ENCODE assay signal across 32 mouse cellular contexts in genomic region chr11:102042971-102043370, GRCm38 (mm10). TPM values are rescaled to one million over a fixed set of nuclear protein-coding genes. Genes with fewer than 3 reads are reported as not detected.
DNase-seq lines count a peak whose midpoint lies in the region; ATAC-seq and TF ChIP-seq lines count a peak whose summit lies in the region.
"Had no signal": no experiment of that assay in that cellular context is flagged by ENCODE, and none has a peak within 500 bp of the region (broad histone marks: within the 10 kb centered on the region; RNA-seq: fewer than 3 reads in every experiment).

No protein-coding gene starts in this region.

- DNase-seq in heart, adult 11 months = peak; percentile 92
- no peak for DNase-seq in heart, adult 9 months (ENCODE audit: low spot score in 2 of 2)
- DNase-seq in heart, postnatal 0 days (ENCODE audit: low spot score) = no peak
- no peak for DNase-seq in heart, postnatal 14 days
- DNase-seq in cerebellum, adult 11 months = no peak
- DNase-seq: adrenal gland, adult 2 months; adrenal gland, postnatal 14 days; B cell, adult 2 months; cerebellum, adult 18-20 months; cerebellum, adult 9-10 months; cerebellum, postnatal 14 days; gastrocnemius, postnatal 14 days; heart, adult 18-20 months; heart, postnatal 4 days; kidney, adult 18-20 months had no signal

- peak overlapping the region; percentile 49 for H3K4me2 ChIP-seq in heart, postnatal 0 days (ENCODE audit: low read depth, low read length)
- no peak overlapping the region for H3K4me2 ChIP-seq in midbrain, embryonic 12.5 days (replicated peaks)
- H3K4me2 ChIP-seq in midbrain, embryonic 15.5 days = no peak overlapping the region
- H3K4me2 ChIP-seq: embryonic facial prominence, embryonic 12.5 days; embryonic facial prominence, embryonic 15.5 days; forebrain, embryonic 12.5 days; forebrain, embryonic 15.5 days; heart, embryonic 12.5 days; hindbrain, embryonic 14.5 days had no signal

- intact Hi-C loops in heart, postnatal 14 days (cut with DNase I) = no loop called here

- no peak overlapping the region; the same call in 1 of the 2 replicates for H3K27ac ChIP-seq in heart, postnatal 0 days (ENCODE audit: low read depth)
- H3K27ac ChIP-seq in midbrain, embryonic 12.5 days (replicated peaks) = no peak overlapping the region
- H3K27ac ChIP-seq in midbrain, embryonic 15.5 days = no peak overlapping the region
- H3K27ac ChIP-seq: embryonic facial prominence, embryonic 12.5 days; embryonic facial prominence, embryonic 15.5 days; forebrain, embryonic 12.5 days; forebrain, embryonic 15.5 days; heart, embryonic 15.5 days; hindbrain, embryonic 14.5 days; hindbrain, postnatal 0 days had no signal

- no peaks in the 10 kb centered on the region for H3K9me3 ChIP-seq in heart, postnatal 0 days (replicated peaks; ENCODE audit: control insufficient read depth, low read length)
- H3K9me3 ChIP-seq in midbrain, embryonic 12.5 days = peaks cover 13% of the 10 kb centered on the region
- no peaks in the 10 kb centered on the region for H3K9me3 ChIP-seq in midbrain, embryonic 15.5 days
- H3K9me3 ChIP-seq: embryonic facial prominence, embryonic 15.5 days; forebrain, embryonic 15.5 days had no signal

- ATAC-seq in heart, postnatal 0 days (ENCODE audit: insufficient read depth, low read depth) = no peak
- ATAC-seq in midbrain, embryonic 12.5 days (ENCODE audit: low FRiP score, low read depth) = no peak
- ATAC-seq in midbrain, embryonic 15.5 days (replicated peaks) = no peak
- ATAC-seq: forebrain, embryonic 15.5 days; hindbrain, postnatal 0 days; inflammation-experienced regulatory T-cells, adult 6 months; intestine, embryonic 16.5 days had no signal

- H3K4me1 ChIP-seq in heart, postnatal 0 days (ENCODE audit: control insufficient read depth, insufficient read depth) = peaks cover 4% of the 10 kb centered on the region; the same call in 1 of the 2 replicates
- H3K4me1 ChIP-seq in midbrain, embryonic 12.5 days = no peaks in the 10 kb centered on the region
- peaks cover 8% of the 10 kb centered on the region; the same call in 1 of the 2 replicates for H3K4me1 ChIP-seq in midbrain, embryonic 15.5 days
- H3K4me1 ChIP-seq: embryonic facial prominence, embryonic 12.5 days; embryonic facial prominence, embryonic 15.5 days; forebrain, embryonic 12.5 days; heart, embryonic 12.5 days had no signal

- no peaks in the 10 kb centered on the region for H3K36me3 ChIP-seq in heart, postnatal 0 days (replicated peaks; ENCODE audit: control insufficient read depth, insufficient read depth, low read length)
- no peaks in the 10 kb centered on the region for H3K36me3 ChIP-seq in midbrain, embryonic 12.5 days
- H3K36me3 ChIP-seq in midbrain, embryonic 15.5 days (replicated peaks) = no peaks in the 10 kb centered on the region
- H3K36me3 ChIP-seq: embryonic facial prominence, embryonic 12.5 days; embryonic facial prominence, embryonic 15.5 days; forebrain, embryonic 12.5 days; forebrain, embryonic 15.5 days; heart, embryonic 12.5 days; heart, embryonic 15.5 days had no signal

- TF ChIP-seq EP300 in heart, postnatal 0 days (IDR thresholded peaks at IDR 0.05; ENCODE audit: low read depth) = no peak

- no peak overlapping the region for H3K9ac ChIP-seq in heart, postnatal 0 days (replicated peaks; ENCODE audit: low read depth, low read length)
- H3K9ac ChIP-seq in midbrain, embryonic 12.5 days (replicated peaks) = peak overlapping the region; percentile 21; the same call in 1 of the 2 replicates
- no peak overlapping the region for H3K9ac ChIP-seq in midbrain, embryonic 15.5 days
- H3K9ac ChIP-seq: embryonic facial prominence, embryonic 12.5 days; embryonic facial prominence, embryonic 15.5 days; forebrain, embryonic 12.5 days; forebrain, embryonic 15.5 days; heart, embryonic 12.5 days; heart, embryonic 15.5 days; hindbrain, embryonic 14.5 days had no signal

- TF ChIP-seq CTCF in heart, postnatal 0 days (IDR thresholded peaks at IDR 0.05; ENCODE audit: low read depth) = no peak

- peak overlapping the region; percentile 42; the same call in 1 of the 2 replicates for H3K4me3 ChIP-seq in heart, postnatal 0 days (ENCODE audit: low read depth, low read length)
- H3K4me3 ChIP-seq in midbrain, embryonic 12.5 days = no peak overlapping the region
- H3K4me3 ChIP-seq in midbrain, embryonic 15.5 days = no peak overlapping the region
- H3K4me3 ChIP-seq: embryonic facial prominence, embryonic 12.5 days; embryonic facial prominence, embryonic 15.5 days; forebrain, embryonic 12.5 days; forebrain, embryonic 15.5 days; heart, embryonic 12.5 days; heart, embryonic 15.5 days had no signal

- WGBS in heart, postnatal 0 days = 85% methylated on average over 13 of the region's 14 CpGs
- WGBS in midbrain, embryonic 12.5 days = 87% methylated on average over 13 of the region's 14 CpGs
- 93% methylated on average over 13 of the region's 14 CpGs for WGBS in midbrain, embryonic 15.5 days

- H3K27me3 ChIP-seq in heart, postnatal 0 days (ENCODE audit: control insufficient read depth, insufficient read depth, low read length) = no peaks in the 10 kb centered on the region
- peaks cover 7% of the 10 kb centered on the region; the same call in 1 of the 2 replicates for H3K27me3 ChIP-seq in midbrain, embryonic 12.5 days
- no peaks in the 10 kb centered on the region for H3K27me3 ChIP-seq in midbrain, embryonic 15.5 days (replicated peaks)
- H3K27me3 ChIP-seq: embryonic facial prominence, embryonic 12.5 days; embryonic facial prominence, embryonic 15.5 days; forebrain, embryonic 12.5 days; forebrain, embryonic 15.5 days; heart, embryonic 12.5 days; heart, embryonic 15.5 days had no signal

RNA-seq across cellular contexts. Expression of gene Cd300lg, which starts 1.7 kb away (rescaled TPM):
- total RNA-seq in heart, postnatal 0 days (2014; rRNA removed; ENCODE audit: low replicate concordance) = 23.0 and 79.5 TPM in 2 replicates
- polyA plus RNA-seq in heart, postnatal 0 days (2015; fragmentation: Nextera tagmentation; extraction: Ambion mirVana) = 22.9 and 24.0 TPM in 2 replicates
- total RNA-seq in heart, postnatal 14 days (2021) = 10 to 100 TPM; 61.8 to 69.1 TPM
- 0.19 and 0.34 TPM in 2 replicates for polyA plus RNA-seq in midbrain, embryonic 12.5 days (2016; fragmentation: Nextera tagmentation; extraction: Ambion mirVana)
- 0.31 and 0.43 TPM in 2 replicates for polyA plus RNA-seq in midbrain, embryonic 15.5 days (2015; fragmentation: Nextera tagmentation; extraction: Ambion mirVana)
- total RNA-seq: CH12.LX had no signal

RNA-seq across cellular contexts. Expression of gene Mpp3, which starts 14.7 kb away (rescaled TPM):
- 4.9 and 8.0 TPM in 2 replicates for total RNA-seq in heart, postnatal 0 days (2014; rRNA removed; ENCODE audit: low replicate concordance)
- 1.7 and 2.2 TPM in 2 replicates for polyA plus RNA-seq in heart, postnatal 0 days (2015; fragmentation: Nextera tagmentation; extraction: Ambion mirVana)
- total RNA-seq in heart, postnatal 14 days (2021) = 1 to 10 TPM; 4.3 to 5.2 TPM
- polyA plus RNA-seq in midbrain, embryonic 12.5 days (2016; fragmentation: Nextera tagmentation; extraction: Ambion mirVana) = 32.1 and 33.2 TPM in 2 replicates
- polyA plus RNA-seq in midbrain, embryonic 15.5 days (2015; fragmentation: Nextera tagmentation; extraction: Ambion mirVana) = 60.1 and 62.9 TPM in 2 replicates
- total RNA-seq: common myeloid progenitor, adult 5-6 weeks had no signal

RNA-seq across cellular contexts. Expression of gene Mpp2, which starts 45.3 kb away (rescaled TPM):
- 6.0 and 12.1 TPM in 2 replicates for total RNA-seq in heart, postnatal 0 days (2014; rRNA removed; ENCODE audit: low replicate concordance)
- polyA plus RNA-seq in heart, postnatal 0 days (2015; fragmentation: Nextera tagmentation; extraction: Ambion mirVana) = 2.1 and 2.3 TPM in 2 replicates
- 1 to 10 TPM; 2.7 to 3.8 TPM for total RNA-seq in heart, postnatal 14 days (2021)
- 21.7 and 23.3 TPM in 2 replicates for polyA plus RNA-seq in midbrain, embryonic 12.5 days (2016; fragmentation: Nextera tagmentation; extraction: Ambion mirVana)
- 33.4 and 36.4 TPM in 2 replicates for polyA plus RNA-seq in midbrain, embryonic 15.5 days (2015; fragmentation: Nextera tagmentation; extraction: Ambion mirVana)

RNA-seq across cellular contexts. Expression of gene Dusp3, which starts 56.2 kb away (rescaled TPM):
- total RNA-seq in heart, postnatal 0 days (2014; rRNA removed; ENCODE audit: low replicate concordance) = 106 and 118 TPM in 2 replicates
- 67.9 and 75.7 TPM in 2 replicates for polyA plus RNA-seq in heart, postnatal 0 days (2015; fragmentation: Nextera tagmentation; extraction: Ambion mirVana)
- 100 to 1,000 TPM; 130 to 137 TPM for total RNA-seq in heart, postnatal 14 days (2021)
- 9.3 and 9.6 TPM in 2 replicates for polyA plus RNA-seq in midbrain, embryonic 12.5 days (2016; fragmentation: Nextera tagmentation; extraction: Ambion mirVana)
- 21.7 and 22.2 TPM in 2 replicates for polyA plus RNA-seq in midbrain, embryonic 15.5 days (2015; fragmentation: Nextera tagmentation; extraction: Ambion mirVana)

RNA-seq across cellular contexts. Expression of gene Ppy, which starts 58.1 kb away (rescaled TPM):
- not detected in 2 replicates for total RNA-seq in heart, postnatal 0 days (2014; rRNA removed; ENCODE audit: low replicate concordance)
- not detected in 2 replicates for polyA plus RNA-seq in heart, postnatal 0 days (2015; fragmentation: Nextera tagmentation; extraction: Ambion mirVana)
- total RNA-seq in heart, postnatal 14 days (2021) = not detected
- not detected in 2 replicates for polyA plus RNA-seq in midbrain, embryonic 12.5 days (2016; fragmentation: Nextera tagmentation; extraction: Ambion mirVana)
- not detected in 2 replicates for polyA plus RNA-seq in midbrain, embryonic 15.5 days (2015; fragmentation: Nextera tagmentation; extraction: Ambion mirVana)
- total RNA-seq: adrenal gland, adult 2 months; adrenal gland, postnatal 14 days; CH12.LX; common myeloid progenitor, adult 5-6 weeks; gastrocnemius, postnatal 14 days; gastrocnemius, postnatal 4 days; heart, adult 18-20 months; heart, postnatal 4 days; hindbrain, postnatal 0 days; MEL had no signal
- polyA plus RNA-seq: adrenal gland, adult 2 months; embryonic facial prominence, embryonic 12.5 days; embryonic facial prominence, embryonic 15.5 days; forebrain, embryonic 12.5 days; forebrain, embryonic 15.5 days; heart, embryonic 12.5 days; heart, embryonic 15.5 days; hindbrain, embryonic 11.5 days; hindbrain, embryonic 14.5 days; hindbrain, postnatal 0 days; inflammation-experienced regulatory T-cells, adult 6 months had no signal

Comparison
In these comparisons a context has a peak if more than half of its experiments do, and no peak if none do; other contexts are left out.
1. RNA of gene Cd300lg, which starts 1.7 kb away (polyA plus RNA-seq): 22.9 to 24.0 TPM in heart, postnatal 0 days; 0.31 to 0.43 TPM in midbrain, embryonic 15.5 days and 0.19 to 0.34 TPM in midbrain, embryonic 12.5 days; every median in the first group is over 10 times any median in the second.
2. RNA of gene Mpp3, which starts 14.7 kb away (polyA plus RNA-seq): 60.1 to 62.9 TPM in midbrain, embryonic 15.5 days and 32.1 to 33.2 TPM in midbrain, embryonic 12.5 days; 1.7 to 2.2 TPM in heart, postnatal 0 days; every median in the first group is over 10 times any median in the second.